Mouse (Mus musculus): ENCODE results near the gene Cbfa2t2. TPM values are rescaled to one million over a fixed set of nuclear protein-coding genes. Genes with fewer than 3 reads are reported as not detected.

The Cbfa2t2 gene
- polyA plus RNA-seq, 1 experiment: 12.6 TPM

- TF ChIP-seq CTCF (IDR thresholded peaks at IDR 0.05; ENCODE audit: control insufficient read depth, insufficient read depth, insufficient replicate concordance, low read depth, low read length) (no peak), POLR2A (IDR thresholded peaks at IDR 0.05; ENCODE audit: control insufficient read depth, low read depth, low read length) (peak; percentile 68)
Observed at GRCm38 (mm10) chr2:154426188-154426904, 9.9 kb upstream of the Cbfa2t2 start.

GRCm38 (mm10) chr2:154426905-154427852, 9.1 kb upstream of the Cbfa2t2 start:
- Histone ChIP-seq H3K27ac (ENCODE audit: control insufficient read depth, insufficient read depth, low read depth, low read length) (peak overlapping the region; percentile 91), H3K36me3 (ENCODE audit: control insufficient read depth, insufficient read depth, low read length) (no peaks in the 10 kb centered on the region), H3K4me3 (ENCODE audit: control insufficient read depth, low read depth, low read length) (peak overlapping the region; percentile 92), H3K4me1 (ENCODE audit: control insufficient read depth, insufficient read depth, low read length) (peaks cover 13% of the 10 kb centered on the region), H3K27me3 (ENCODE audit: control insufficient read depth, insufficient read depth, low read length) (no peaks in the 10 kb centered on the region)
- TF ChIP-seq POLR2A (IDR thresholded peaks at IDR 0.05; ENCODE audit: control insufficient read depth, low read depth, low read length) (no peak), CTCF (IDR thresholded peaks at IDR 0.05; ENCODE audit: control insufficient read depth, insufficient read depth, insufficient replicate concordance, low read depth, low read length) (no peak)

More at GRCm38 (mm10) chr2:154426188-154426904, 9.9 kb upstream of the Cbfa2t2 start:
- Histone ChIP-seq H3K27ac (ENCODE audit: control insufficient read depth, insufficient read depth, low read depth, low read length) (peak overlapping the region; percentile 97), H3K4me3 (ENCODE audit: control insufficient read depth, low read depth, low read length) (peak overlapping the region; percentile 92), H3K27me3 (ENCODE audit: control insufficient read depth, insufficient read depth, low read length) (no peaks in the 10 kb centered on the region), H3K4me1 (ENCODE audit: control insufficient read depth, insufficient read depth, low read length) (peaks cover 13% of the 10 kb centered on the region), H3K36me3 (ENCODE audit: control insufficient read depth, insufficient read depth, low read length) (no peaks in the 10 kb centered on the region)

- no peaks in the 10 kb centered on the region for H3K36me3 ChIP-seq (ENCODE audit: control insufficient read depth, insufficient read depth, low read length)
Observed at GRCm38 (mm10) chr2:154427853-154428360, 8.4 kb upstream of the Cbfa2t2 start.

GRCm38 (mm10) chr2:154430566-154430965, 5.7 kb upstream of the Cbfa2t2 start:
- no peak for TF ChIP-seq CTCF (IDR thresholded peaks at IDR 0.05; ENCODE audit: control insufficient read depth, insufficient read depth, insufficient replicate concordance, low read depth, low read length)
- no peak for TF ChIP-seq POLR2A (IDR thresholded peaks at IDR 0.05; ENCODE audit: control insufficient read depth, low read depth, low read length)
- Histone ChIP-seq H3K4me1 (ENCODE audit: control insufficient read depth, insufficient read depth, low read length) (peaks cover 13% of the 10 kb centered on the region), H3K27me3 (ENCODE audit: control insufficient read depth, insufficient read depth, low read length) (no peaks in the 10 kb centered on the region), H3K36me3 (ENCODE audit: control insufficient read depth, insufficient read depth, low read length) (no peaks in the 10 kb centered on the region), H3K4me3 (ENCODE audit: control insufficient read depth, low read depth, low read length) (no peak overlapping the region), H3K27ac (ENCODE audit: control insufficient read depth, insufficient read depth, low read depth, low read length) (no peak overlapping the region)

More at GRCm38 (mm10) chr2:154427853-154428360, 8.4 kb upstream of the Cbfa2t2 start:
- no peak for TF ChIP-seq POLR2A (IDR thresholded peaks at IDR 0.05; ENCODE audit: control insufficient read depth, low read depth, low read length)
- no peak for TF ChIP-seq CTCF (IDR thresholded peaks at IDR 0.05; ENCODE audit: control insufficient read depth, insufficient read depth, insufficient replicate concordance, low read depth, low read length)
- no peaks in the 10 kb centered on the region for H3K27me3 ChIP-seq (ENCODE audit: control insufficient read depth, insufficient read depth, low read length)
- H3K4me1 ChIP-seq (ENCODE audit: control insufficient read depth, insufficient read depth, low read length): peaks cover 13% of the 10 kb centered on the region
- peak overlapping the region; percentile 28; the same call in 1 of the 2 replicates for H3K27ac ChIP-seq (ENCODE audit: control insufficient read depth, insufficient read depth, low read depth, low read length)
- peak overlapping the region; percentile 52 for H3K4me3 ChIP-seq (ENCODE audit: control insufficient read depth, low read depth, low read length)

DNA sequence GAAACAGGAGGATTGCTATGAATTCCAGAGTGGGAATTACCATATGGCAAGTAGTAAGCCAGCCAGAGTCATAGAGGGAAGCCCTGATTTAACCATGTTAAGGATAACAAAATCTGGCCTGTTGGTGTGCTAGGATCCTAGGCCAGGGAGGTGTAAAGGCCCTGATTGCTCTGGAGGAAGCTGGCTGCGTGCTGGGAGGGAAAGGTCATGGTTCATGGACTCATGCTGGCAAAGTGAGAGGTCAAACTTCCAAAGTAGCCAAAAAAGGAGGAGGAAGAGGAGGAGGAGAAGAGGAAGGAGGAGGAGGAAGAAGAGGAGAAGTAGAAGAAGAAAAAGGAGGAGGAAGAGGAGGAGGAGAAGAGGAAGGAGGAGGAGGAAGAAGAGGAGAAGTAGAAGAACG, 3.6 kb upstream of the Cbfa2t2 start:
- Histone ChIP-seq H3K27ac (ENCODE audit: control insufficient read depth, insufficient read depth, low read depth, low read length) (no peak overlapping the region), H3K36me3 (ENCODE audit: control insufficient read depth, insufficient read depth, low read length) (no peaks in the 10 kb centered on the region)
- TF ChIP-seq POLR2A (IDR thresholded peaks at IDR 0.05; ENCODE audit: control insufficient read depth, low read depth, low read length): no peak
- no peak for TF ChIP-seq CTCF (IDR thresholded peaks at IDR 0.05; ENCODE audit: control insufficient read depth, insufficient read depth, insufficient replicate concordance, low read depth, low read length)

DNA sequence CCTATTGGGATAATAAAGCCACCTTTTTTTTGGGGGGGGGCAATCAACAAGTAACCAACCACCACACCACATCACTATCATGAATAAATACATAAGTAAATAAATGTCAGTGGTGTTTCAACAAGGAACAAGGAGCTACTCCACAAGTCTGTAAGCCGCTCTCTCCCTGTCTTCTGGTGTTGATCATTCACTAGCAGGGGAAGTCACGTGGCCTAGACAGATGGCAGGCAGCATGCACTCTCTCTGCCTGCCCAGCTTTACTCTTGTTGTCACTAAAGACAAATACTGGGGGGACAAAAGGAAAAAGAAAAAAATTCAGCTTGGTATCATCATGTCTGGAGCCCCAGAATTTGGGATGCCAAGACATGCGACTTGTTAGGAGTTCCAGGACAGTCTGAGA, 2.9 kb upstream of the Cbfa2t2 start:
- Histone ChIP-seq H3K27ac (ENCODE audit: control insufficient read depth, insufficient read depth, low read depth, low read length) (no peak overlapping the region), H3K4me1 (ENCODE audit: control insufficient read depth, insufficient read depth, low read length) (peaks cover 2% of the 10 kb centered on the region)

More for the DNA sequence above, 3.6 kb upstream of the Cbfa2t2 start:
- Histone ChIP-seq H3K27me3 (ENCODE audit: control insufficient read depth, insufficient read depth, low read length) (no peaks in the 10 kb centered on the region), H3K4me1 (ENCODE audit: control insufficient read depth, insufficient read depth, low read length) (peaks cover 8% of the 10 kb centered on the region), H3K4me3 (ENCODE audit: control insufficient read depth, low read depth, low read length) (no peak overlapping the region)

DNA sequence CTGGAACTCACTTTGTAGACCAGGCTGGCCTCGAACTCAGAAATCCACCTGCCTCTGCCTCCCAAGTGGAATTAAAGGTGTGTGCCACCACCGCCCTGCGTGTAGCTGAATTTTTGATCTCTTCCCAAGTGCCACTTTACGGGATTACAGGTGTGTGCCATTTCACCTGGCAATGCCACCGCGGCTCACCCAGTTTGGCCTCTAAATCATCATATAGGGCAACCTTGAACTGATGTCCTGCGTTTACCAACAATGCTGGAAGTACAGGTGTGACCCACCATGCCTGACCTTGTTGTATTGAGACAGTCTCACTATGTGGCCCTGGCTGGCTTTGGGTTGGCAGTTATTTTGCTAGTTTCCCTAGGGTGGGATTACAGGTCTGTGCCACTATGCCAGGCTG, 1.6 kb upstream of the Cbfa2t2 start:
- Histone ChIP-seq H3K36me3 (ENCODE audit: control insufficient read depth, insufficient read depth, low read length) (no peaks in the 10 kb centered on the region), H3K27ac (ENCODE audit: control insufficient read depth, insufficient read depth, low read depth, low read length) (no peak overlapping the region), H3K4me3 (ENCODE audit: control insufficient read depth, low read depth, low read length) (no peak overlapping the region), H3K27me3 (ENCODE audit: control insufficient read depth, insufficient read depth, low read length) (no peaks in the 10 kb centered on the region), H3K4me1 (ENCODE audit: control insufficient read depth, insufficient read depth, low read length) (no peaks in the 10 kb centered on the region; the same call in 1 of the 2 replicates)
- TF ChIP-seq POLR2A (IDR thresholded peaks at IDR 0.05; ENCODE audit: control insufficient read depth, low read depth, low read length) (no peak), CTCF (IDR thresholded peaks at IDR 0.05; ENCODE audit: control insufficient read depth, insufficient read depth, insufficient replicate concordance, low read depth, low read length) (no peak)

More for the DNA sequence above, 2.9 kb upstream of the Cbfa2t2 start:
- H3K27me3 ChIP-seq (ENCODE audit: control insufficient read depth, insufficient read depth, low read length): no peaks in the 10 kb centered on the region
- TF ChIP-seq POLR2A (IDR thresholded peaks at IDR 0.05; ENCODE audit: control insufficient read depth, low read depth, low read length): no peak
- TF ChIP-seq CTCF (IDR thresholded peaks at IDR 0.05; ENCODE audit: control insufficient read depth, insufficient read depth, insufficient replicate concordance, low read depth, low read length): no peak
- no peaks in the 10 kb centered on the region for H3K36me3 ChIP-seq (ENCODE audit: control insufficient read depth, insufficient read depth, low read length)
- H3K4me3 ChIP-seq (ENCODE audit: control insufficient read depth, low read depth, low read length): no peak overlapping the region

All from testis, adult 2 months (tissue).